Mouse (Mus musculus): ENCODE results near the gene Rph3al.

DNA sequence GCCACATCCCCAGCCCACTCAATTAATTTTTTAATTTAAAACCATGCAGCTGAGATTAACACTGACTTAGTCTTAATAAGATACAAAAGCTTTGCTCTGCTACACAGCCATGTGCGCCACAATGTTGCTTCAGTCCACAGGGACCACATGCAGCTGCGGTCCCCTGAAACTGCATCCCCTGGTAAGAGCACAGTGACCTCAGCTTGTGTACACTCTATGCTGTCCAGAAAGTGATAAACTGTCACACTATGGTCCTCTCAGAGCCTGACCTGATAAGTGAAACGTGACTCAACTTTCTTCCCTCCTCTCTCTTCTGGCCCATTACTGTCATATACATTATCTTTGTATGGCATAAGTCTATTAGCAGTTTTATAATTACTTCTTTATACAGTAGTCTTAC is 12.2 kb upstream of the Rph3al start:
- no peak for TF ChIP-seq CTCF (IDR thresholded peaks at IDR 0.05; ENCODE audit: extremely low read depth, insufficient read depth, insufficient read length, insufficient replicate concordance)
- no peak for TF ChIP-seq POLR2A (IDR thresholded peaks at IDR 0.05; ENCODE audit: low read depth, low read length)
